Mouse (Mus musculus) heart, postnatal 0 days (tissue): ENCODE data around the gene Slc38a11.

ENCODE experiments used
- CTCF ChIP-seq: IDR thresholded peaks from 2 replicates; pipeline ENCODE4 v1.5.1; 2016; ENCODE audit warnings: antibody characterized with exemption, control low read depth, low read depth
- EP300 ChIP-seq: IDR thresholded peaks from 2 replicates; pipeline ENCODE4 v1.6.1; 2016; ENCODE audit warnings: antibody characterized with exemption, low read depth

DNA sequence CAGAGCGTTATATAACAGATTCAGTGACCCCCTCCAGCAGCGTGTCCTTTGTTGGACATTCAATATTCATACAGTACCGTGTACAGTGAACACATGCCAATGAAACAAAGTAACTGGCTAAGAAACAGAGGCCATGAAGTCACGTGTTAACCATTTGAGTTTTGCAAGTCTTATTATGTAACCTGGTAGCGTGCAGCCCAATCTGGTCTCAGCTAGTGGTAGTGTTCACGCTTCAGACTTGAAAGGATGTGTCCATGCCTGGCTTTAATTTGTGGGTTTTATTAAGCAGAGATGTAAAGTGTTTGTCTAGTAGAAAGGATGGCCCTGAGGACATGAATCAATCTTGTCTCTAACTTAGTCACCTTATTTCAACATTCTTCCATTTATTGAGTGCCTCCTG is 95.1 kb downstream of the Slc38a11 start:
- no peak for TF ChIP-seq CTCF
- TF ChIP-seq EP300, result no peak
